Mouse (Mus musculus) c-Kit-positive CD71-positive TER-119-negative erythroid progenitor cells, embryonic 14.5 days (primary cell): Measurements from ENCODE around the gene Zfp784.

Experiments
- DNase-seq: peaks from one replicate; pipeline ENCODE4 v3.0.0-alpha.2; 2013; ENCODE audit warnings: low read depth

The Zfp784 gene

DNA sequence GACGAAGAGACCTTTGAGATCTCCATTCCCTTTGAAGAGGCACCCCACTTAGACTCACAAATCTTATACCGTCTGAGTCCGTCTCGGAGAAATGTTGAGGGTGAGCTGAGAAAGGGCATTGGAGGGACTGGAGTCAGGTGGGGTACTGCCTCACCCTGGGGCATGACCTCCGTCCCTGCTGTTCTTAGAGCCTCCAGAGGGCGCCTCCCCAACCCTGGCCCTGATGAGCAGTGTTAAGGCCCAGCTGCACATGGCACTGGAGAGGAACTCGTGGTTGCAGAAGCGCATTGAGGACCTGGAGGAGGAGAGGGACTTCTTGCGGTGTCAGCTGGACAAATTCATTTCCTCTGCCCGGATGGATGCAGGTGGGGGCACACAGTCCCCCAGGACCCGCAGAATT lies 19.6 kb upstream of the Zfp784 start:
- DNase-seq = no peak

DNA sequence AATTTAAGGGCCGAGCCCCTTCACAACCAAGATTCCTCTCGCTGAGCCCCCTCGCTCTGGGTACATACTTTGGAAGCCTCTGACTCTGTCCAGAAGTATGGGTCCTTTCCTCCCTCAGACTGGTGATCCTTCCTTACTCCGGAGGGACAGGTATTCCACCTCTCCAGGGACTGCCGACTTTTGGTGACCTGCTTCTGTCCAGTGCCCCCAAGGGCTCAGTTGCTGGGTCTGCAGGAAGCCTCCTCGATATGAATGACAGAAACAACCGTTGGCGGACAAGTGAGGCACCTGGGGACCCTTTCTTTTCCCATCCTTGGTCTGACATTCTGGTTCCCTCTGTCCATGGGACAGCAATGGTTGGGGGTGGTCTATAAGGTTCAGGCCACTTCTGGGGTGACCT lies 19.1 kb upstream of the Zfp784 start:
- no peak for DNase-seq

DNA sequence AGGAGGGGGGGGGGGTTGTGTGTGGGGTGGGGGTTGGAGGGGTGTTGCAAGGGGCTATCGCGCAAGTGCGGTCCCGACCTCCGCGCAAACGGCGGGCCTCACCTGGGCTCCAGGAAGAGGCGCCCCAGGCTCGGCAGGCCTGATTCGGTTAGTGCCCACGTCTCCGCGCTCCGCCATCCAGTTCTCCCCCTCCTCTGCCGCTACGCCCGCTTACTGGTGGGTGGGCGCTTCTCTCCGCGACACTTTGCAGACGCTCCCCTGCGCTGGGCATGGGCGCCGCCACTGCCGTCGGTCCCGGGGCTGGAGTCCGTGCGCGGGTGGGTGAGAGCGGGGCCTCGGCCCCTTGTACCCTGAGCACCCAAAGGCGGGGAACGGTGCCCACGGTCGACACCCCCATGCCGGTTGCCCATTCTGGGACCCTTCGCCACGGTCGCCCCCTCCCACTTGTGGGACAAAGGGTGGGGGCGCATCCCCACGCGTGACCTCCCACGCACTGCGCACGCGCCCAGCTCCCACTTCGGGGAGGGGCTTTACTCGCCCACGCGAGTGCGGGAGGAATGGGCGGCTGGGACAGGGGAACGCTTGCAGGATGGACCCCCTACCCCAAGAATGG lies 18.5 kb upstream of the Zfp784 start:
- DNase-seq = no peak

DNA sequence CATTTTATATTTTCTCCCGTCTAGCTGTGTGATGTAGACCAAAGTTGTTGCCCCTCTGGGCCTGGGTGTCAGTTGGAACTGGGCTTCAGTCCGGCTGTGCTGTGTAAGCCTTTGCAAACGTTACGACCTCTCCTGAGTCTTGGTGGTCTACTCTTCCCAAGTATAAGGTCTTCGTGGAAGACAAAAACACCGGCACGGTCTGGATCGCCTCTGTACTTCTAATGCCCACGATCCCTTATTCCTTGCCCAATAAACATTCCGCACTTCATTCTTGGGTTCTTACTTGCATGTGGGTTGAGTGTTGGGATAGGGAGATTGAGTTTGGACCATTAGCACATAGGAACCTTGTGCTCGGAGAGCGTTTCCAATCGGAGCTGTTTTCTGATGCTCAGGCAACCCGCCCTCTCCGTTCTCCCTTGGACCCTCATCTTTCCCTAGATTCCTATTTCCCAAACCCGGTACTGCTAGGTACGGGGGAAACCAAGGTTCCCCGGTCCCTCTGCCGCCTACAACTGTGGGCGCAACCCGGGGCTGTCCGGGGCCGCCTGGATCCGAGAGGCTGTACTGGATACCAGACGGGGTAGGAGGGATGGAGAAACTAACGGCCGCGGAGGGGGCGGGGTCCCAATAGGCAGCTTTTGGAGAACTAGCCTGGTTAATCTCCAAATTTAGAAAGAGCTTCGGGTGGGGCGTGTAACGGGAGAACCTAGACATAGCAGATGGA lies 15.4 kb upstream of the Zfp784 start:
- DNase-seq = no peak

DNA sequence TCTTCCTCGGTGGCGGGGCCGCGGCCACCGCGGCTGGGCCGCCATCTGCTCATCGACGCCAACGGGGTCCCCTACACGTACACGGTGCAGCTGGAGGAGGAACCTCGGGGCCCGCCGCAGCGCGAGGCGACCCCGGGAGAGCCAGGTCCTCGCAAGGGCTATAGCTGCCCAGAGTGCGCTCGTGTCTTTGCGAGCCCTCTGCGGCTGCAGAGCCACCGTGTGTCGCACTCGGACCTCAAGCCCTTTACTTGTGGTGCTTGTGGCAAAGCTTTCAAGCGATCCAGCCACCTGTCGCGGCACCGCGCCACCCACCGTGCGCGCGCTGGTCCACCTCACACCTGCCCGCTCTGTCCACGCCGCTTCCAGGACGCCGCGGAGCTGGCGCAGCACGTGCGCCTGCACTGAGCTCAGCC lies 14.7 kb upstream of the Zfp784 start:
- no peak for DNase-seq

DNA sequence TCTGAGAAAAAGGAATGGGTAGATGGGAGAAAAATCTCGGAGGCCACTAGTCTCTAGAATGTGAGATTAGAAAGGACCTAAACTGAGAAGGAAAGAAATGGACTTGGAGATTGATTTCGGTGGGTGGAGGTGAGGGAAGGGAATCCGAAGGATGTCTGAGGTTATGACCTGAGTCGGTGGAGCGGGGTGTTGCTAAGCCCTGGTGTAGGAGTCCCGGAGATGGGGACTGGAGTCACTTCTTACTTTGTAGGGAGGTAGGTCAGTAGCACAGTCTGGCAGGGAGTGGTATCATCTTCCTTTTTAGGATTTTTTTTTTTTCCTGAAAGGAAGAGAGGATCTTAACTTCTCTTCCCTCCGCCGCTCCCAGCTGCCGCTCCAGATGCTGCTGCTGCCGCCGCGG lies 14.2 kb upstream of the Zfp784 start:
- no peak for DNase-seq

DNA sequence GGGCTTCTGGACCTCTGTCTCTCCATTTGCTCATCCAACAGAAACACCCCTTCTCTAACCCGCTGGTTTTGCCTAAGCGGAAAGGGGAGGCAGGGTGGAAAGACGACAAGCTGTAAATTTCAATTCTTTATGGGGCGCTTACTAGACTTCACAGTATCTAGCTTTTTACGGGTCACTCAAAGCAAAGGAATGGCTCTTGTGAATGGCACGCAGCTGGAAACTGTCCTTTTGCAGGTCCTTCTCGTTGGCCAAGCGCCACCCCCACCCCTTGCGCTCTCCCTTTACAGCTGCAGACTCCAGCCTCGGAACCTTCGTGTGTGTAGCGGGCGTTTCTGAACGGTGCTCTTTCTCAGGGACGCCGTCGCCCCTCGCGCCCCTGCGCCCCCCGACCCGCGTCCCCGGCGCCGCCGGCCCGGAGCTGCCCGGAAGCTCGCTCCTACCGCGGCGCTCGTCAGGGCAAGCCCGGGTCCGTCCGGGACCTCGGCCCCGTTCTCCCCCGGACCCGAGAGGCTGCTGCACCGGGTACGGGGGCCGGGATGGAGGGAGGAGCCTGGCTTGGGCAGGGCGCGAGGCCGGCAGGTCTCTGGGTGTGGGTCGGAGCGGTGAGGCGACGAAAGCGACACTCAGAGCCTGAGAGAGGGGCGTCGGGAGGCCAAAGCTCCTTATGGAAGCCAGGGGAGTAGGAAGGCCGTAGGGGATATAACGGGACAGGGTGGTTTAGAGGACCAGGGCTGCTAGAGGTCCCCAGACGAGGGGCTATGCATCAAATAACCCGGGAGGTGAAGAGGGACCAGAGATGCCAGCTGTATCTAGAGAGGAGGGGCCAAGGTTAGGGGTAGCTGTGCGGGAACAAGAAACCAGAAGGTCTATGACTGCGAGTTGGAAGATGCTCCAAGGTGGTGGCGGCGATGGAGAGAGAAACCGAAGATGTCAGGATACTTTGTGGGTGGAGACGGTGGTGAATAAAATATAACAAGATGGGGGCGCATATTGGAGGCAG lies 13.2 kb upstream of the Zfp784 start, which contains the start of gene Zfp580:
Gene Zfp580, plus strand, starts transcription at position 346 of the 1,000 bp plus-strand sequence.
- DNase-seq = no peak

DNA sequence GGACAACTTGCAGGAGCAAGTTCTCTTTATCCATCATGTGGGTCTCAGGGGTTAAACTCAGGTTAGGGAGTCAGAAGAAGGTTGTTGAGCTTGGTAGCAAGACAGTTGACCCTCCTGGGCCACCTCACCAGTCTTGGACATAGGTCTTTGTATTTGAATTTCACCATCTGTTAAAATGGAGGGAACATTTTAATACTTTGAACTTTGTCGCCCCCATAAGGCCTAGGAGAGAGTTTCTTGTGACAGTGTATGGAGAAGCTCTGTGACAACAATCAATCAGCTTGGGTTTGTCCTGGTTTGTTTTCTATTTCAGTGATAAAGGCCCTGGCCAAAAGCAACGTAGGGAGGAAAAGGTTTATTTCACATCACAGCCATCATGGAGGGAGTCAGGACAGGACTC lies 9.1 kb upstream of the Zfp784 start:
- no peak for DNase-seq

DNA sequence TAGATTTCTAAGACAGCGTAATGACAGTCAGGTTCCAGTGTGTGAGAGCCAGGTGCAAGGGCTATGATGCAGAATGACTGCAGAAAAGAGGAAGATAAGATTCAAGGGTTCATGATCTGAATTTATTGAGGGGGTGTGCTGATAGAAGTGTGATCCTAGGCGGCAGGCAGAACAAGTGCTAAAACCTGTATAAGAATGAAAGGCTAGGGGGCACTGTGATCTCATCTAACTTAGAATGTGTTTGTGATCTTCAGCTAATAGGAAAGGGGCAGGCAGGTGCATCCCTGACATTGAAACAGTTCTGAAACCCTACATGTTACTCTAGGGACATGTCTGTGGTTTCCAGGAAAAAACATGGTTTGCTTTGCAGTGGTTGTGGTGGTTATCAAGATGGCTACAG lies 7.9 kb upstream of the Zfp784 start:
- no peak for DNase-seq

DNA sequence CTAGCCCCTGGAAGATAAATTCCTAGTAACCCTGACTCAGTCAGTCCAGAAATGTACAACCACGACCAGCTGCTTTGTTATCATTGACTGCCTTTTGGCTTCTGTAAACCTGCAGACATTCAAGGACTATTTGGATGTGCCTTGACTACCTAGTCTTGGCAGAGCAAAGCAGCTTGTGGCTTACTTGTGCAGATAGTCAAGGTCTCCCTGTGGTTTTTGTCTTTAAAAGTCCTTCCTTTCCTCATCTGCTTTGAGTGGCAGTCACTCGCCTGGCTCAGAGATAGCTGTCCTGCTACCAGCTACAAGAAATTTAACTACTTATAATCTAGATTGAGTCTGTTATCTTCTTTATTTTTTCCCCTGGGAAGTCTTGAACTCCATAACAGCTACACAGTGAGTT lies 6.7 kb upstream of the Zfp784 start:
- DNase-seq = no peak

DNA sequence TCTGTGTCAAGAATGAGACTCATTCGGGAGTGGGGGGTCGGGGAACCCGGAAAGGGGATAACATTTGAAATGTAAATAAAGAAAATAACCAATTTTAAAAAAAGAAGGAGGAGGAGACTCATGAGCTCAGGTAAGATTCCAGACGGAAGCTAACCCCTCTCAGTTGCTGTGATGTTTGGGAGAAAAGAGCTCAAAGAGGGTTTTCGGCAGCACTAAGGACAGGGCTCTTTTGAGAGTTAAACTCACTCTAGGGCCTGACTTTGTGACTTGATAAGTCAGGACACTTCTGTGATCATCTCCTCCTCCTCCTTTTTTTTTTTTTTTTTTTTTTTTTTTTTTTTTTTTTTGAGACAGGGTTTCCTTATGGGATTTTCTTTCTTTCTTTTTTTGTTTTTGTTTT lies 694 bp upstream of the Zfp784 start:
- DNase-seq = no peak

DNA sequence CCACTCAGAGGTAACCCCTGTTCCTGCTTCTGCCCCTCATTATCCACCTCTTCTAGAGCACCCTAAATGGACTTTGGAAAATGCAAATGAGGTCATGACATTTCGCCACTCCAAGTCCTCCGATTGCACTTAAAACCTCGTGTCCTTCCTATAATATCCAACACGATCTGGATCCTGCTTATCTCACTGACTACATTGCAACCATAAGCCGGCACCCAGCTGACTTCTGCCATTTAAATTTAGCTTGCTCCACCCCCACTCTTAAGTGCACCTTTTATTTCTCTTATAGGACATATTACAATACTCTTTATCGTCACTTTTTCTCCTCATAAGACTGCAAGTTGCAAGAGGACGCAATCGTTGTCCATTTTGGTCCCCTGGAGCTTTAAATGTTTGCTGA lies 779 bp downstream of the Zfp784 start:
- DNase-seq = no peak

DNA sequence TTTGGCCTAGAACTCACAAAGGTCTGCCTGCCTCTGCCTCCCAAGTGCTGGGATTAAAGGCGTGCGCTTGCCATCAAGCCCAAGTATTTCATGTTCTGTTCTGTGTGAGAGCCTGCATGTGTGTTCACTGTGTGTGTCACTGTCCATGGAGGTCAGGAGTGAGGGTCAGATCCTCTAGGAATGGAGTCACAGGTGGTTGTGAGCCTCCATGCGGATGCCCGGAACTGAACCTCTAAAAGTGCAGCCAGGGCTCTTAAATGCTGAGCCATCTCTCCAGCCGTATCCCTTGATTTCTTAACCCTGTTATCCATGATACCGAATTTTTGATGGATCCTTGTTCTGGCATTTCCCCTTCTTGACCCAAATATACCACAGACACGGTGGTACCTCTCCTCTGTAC lies 1.2 kb downstream of the Zfp784 start:
- no peak for DNase-seq

DNA sequence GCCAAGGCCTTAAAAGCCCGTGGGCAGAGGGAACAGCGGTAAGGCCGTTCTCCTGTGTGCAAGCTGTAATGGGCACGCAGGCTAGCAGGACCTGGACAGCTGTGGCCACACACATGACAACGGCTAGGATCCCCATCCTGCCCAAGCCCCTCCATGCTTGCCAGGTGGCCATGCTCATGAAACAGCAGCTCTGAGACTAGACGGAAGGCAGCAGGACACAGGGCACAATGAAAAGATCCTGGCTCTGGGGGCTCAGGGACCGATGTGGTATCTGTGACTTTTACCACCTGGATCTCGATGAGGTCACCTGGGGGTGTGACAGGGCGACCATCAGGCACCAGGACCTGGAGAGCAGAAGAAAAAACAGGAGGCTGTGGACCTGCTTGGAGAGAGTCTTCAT lies 2.1 kb downstream of the Zfp784 start:
- no peak for DNase-seq

DNA sequence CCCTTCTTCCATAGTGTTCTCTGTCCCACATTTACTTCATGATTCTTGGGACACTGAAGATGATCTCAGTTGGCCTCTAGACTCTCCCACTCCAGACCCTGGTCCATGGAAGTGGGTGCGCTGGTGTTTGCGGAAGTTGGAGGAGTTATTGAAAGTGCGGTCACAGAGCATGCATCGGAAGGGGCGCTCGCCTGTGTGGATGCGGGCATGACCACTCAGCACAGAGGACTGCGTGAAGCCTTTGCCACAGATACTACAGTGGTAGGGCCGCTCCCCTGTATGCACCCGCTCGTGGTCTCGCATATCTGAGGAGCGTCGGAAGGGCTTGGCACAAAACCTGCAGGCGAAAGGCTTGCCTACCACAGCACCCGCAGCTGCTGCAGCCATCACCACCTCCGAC lies 2.6 kb downstream of the Zfp784 start:
- no peak for DNase-seq

DNA sequence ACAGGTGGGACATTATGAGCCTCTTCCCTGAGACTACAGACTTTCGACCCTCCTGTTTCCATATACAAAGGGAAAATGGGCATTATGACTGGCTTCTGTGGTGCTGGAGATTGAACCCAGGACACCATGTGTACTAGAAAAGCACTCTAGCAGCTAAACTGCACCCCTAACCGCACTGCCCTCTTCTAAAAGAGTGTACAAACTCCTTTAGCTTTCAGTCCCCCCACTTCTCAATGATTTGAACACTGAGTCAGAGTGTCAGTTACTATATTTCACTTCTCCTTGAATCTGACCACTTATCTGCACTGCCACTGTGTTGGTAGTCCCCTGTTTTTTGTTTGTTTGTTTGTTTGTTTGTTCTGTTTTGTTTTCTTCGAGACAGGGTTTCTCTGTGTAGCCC lies 4.4 kb downstream of the Zfp784 start, which contains the start of gene 4632433K11Rik:
Gene 4632433K11Rik, plus strand, starts transcription at position 301 of the 400 bp plus-strand sequence.
- no peak for DNase-seq

DNA sequence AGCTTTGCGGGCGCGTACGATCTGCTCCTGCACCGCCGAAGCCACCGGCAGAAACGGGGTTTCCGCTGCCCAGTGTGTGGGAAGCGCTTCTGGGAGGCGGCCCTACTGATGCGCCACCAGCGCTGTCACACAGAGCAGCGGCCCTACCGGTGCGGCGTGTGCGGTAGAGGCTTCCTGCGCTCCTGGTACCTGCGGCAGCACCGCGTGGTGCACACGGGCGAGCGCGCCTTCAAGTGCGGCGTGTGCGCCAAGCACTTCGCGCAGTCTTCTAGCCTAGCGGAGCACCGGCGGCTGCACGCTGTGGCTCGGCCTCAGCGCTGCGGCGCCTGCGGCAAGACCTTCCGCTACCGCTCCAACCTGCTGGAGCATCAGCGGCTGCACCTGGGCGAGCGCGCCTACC lies 6.8 kb downstream of the Zfp784 start:
- no peak for DNase-seq

DNA sequence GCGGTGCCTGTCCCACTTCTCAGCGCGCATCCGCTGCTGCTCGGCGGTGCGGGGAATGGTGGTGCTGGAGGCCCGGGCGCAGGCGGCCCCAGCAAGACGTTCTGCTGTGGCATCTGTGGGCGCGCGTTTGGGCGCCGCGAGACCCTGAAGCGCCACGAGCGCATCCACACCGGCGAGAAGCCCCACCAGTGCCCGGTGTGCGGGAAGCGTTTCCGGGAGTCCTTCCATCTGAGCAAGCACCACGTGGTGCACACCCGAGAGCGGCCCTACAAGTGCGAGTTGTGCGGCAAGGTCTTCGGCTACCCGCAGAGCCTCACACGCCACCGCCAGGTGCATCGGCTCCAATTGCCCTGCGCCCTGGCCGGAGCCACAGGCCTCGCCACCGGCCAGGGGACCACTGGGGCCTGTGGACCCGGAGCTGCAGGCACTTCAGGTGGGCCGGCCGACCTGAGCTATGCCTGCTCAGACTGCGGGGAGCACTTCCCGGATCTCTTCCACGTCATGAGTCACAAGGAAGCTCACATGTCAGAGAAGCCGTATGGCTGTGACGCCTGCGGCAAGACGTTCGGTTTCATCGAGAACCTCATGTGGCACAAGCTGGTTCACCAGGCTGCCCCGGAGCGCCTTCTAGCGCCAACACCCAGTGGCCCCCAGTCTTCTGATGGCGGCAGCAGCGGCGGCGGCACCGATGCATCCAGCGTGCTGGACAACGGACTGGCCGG lies 7.5 kb downstream of the Zfp784 start:
- DNase-seq = no peak

DNA sequence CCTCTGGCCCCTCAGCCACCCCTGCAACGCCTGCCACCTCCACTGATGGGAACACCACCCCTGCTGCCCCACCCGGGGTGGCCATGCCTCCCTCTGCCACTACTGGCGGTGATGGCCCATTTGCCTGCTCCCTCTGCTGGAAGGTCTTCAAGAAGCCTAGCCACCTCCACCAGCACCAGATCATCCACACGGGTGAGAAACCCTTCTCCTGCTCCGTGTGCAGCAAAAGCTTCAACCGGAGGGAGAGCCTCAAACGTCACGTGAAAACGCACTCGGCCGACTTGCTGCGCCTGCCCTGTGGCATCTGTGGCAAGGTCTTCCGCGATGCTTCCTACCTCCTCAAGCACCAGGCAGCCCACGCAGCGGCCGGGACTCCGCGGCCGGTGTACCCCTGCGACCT lies 8.3 kb downstream of the Zfp784 start:
- no peak for DNase-seq

DNA sequence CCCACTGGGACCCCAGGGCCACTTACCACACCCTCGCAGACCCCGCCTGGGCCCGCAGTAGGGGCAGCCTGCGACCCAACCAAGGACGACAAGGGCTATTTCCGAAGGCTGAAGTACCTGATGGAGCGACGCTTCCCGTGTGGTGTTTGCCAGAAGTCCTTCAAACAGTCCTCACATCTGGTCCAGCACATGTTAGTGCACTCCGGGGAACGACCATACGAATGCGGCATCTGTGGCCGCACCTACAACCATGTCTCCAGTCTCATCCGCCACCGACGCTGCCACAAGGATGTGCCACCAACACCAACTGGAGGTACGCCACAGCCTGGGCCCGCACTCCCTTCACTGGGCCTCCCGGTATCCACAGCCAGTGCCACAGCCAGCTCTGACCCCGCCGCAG lies 8.7 kb downstream of the Zfp784 start:
- no peak for DNase-seq

DNA sequence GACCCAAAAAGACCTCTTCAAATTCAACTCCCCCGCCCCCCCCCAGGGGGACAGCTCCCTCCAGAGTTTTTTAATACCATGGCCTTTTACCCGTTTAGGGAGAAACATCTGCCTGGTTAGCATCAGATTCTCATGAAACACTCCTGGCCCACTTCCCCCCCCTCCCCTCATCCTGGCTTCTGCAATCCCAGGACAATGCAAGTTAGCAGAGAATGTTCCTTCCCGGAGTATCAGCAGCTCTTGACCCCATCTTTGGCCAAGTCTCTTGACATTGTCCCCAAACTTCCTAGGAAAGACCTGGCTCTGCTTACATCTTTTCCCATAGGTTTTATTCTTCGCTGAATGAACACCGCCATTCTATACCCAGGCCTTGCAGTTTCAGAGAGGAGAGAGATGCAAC lies 17.0 kb downstream of the Zfp784 start:
- no peak for DNase-seq

DNA sequence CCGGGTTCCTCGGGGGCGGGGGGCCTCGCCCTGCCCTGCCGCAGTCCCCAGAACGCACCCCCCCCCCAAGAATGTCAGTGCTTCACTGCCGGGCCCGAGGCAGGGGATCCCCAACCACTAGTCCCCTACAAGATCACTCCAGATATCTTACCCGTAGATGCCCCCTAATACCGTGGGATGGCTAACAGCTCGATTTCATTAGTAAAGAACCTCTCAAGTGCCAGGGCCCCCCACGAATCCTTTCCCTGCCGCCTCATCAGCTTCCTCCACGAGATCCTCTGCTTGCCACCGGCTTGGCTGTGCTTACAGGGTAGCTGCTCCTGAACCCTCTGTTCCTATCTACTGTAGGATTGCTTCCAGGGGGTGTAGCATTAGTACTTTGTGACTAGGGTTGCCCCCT lies 17.6 kb downstream of the Zfp784 start:
- no peak for DNase-seq
